Mouse (Mus musculus) B cell, adult 2 months (primary cell): ENCODE results near the gene Lamp5.

ENCODE experiments used
- DNase-seq, 2 experiments: peaks; one replicate each; pipeline ENCODE4 v3.0.0; 2022

Gene Lamp5

DNA sequence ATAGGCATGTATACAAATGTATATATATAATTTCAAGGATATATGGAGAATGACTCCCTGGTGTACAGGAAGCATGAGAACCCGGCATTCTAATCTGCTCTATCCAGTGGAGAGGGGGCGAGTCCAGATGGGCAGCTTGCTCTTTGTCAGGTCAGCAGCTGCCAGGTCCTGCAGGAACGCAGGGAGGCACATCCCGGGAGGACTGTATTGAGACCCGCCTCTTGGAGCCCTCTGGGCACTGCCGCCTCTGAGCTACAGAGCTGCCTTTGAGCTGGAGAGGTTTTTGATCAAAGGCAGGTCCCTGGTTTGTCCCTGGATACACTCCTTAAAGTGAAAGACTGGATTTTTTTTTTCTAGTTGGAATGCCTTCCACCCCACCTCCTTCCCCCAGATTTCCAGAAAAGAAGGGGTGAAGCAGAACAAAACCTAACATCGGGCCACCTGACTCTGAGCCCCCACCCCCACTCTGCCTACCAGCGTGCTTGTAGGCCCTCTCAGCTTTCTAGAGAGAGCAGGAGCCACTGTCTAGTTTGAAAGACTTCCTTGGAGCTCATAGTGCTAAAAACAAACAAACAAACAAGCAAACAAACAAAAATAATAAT, at the start of gene Lamp5:
TSS of gene Lamp5 (plus strand) at position 552 of the 602 bp plus-strand sequence.
- DNase-seq: no peak

DNA sequence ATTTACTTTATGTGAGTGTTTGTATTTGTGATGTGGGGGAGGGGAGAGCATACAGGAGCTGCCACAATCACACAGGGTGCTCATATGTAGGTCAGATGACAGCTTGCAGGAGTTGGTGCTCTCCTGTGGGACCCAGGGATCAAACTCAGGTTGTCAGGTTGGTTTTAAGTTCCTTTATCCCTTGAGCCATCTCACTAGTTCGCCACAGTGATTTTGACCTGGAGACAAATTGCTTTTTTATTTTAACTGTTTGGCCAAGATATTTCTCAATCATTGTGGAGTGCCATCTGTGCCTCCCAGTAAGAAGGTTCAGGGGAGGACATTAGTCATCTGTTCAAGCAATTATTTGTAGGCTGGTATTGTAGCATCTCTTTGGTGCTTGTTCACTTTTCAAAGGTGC, 48.2 kb upstream of the Lamp5 start:
- no peak for DNase-seq

DNA sequence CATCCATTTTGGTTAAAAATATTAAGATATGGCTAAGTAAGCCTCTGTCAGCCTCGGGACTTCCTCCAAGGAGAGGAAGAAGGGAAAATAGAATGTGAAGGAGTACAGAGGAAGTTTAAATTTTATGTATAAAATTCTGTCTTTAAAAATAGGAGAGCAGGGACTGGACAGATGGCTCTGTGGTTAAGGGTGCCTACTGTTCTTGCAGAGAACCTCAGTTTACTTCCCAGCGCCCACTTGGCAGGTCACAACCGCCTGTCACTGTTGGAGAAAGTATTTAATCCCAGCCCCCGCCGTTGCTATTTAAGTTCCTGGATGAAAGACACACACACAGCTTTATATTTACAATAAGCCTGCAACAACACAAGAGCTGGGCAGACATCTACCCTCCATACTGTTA, 45.8 kb upstream of the Lamp5 start:
- no peak for DNase-seq

DNA sequence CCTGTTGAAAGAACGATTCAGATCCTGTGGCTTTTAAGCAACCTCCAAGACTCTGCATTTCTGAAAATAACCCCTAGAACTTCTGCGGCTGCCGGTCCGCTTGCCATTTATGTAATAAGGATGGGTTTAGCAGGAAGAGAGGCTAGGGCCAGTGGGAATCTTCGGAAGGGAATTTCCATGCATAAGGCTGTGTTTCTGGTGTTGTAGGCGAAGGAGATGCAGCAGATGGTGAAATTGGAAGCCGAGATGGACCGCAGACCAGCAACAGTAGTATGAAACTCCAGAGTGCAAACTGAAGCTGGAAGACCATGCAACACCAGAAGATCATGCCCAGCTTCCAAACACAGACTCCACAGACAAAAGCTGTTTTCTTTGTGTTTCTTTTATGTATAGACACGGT, 39.3 kb upstream of the Lamp5 start:
- no peak for DNase-seq

DNA sequence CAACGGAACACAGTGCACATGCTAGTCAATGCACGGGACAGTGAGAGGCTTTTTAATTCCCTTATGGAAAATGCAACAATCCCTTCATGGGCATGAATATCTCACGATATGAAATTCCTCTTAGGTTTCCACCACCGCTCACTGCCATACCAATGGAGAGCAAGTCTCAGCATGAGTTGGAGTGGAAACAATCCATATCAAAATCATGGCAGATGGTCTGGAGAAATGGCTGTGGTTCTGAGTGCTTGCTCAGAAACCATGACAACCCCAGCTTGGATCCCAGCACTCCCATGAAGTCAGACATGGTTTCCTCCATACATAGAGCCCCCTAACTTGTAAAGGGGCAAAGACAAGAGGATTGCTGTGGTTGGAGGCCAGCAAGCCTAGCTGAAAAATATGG, 3.6 kb upstream of the Lamp5 start:
- DNase-seq: no peak

DNA sequence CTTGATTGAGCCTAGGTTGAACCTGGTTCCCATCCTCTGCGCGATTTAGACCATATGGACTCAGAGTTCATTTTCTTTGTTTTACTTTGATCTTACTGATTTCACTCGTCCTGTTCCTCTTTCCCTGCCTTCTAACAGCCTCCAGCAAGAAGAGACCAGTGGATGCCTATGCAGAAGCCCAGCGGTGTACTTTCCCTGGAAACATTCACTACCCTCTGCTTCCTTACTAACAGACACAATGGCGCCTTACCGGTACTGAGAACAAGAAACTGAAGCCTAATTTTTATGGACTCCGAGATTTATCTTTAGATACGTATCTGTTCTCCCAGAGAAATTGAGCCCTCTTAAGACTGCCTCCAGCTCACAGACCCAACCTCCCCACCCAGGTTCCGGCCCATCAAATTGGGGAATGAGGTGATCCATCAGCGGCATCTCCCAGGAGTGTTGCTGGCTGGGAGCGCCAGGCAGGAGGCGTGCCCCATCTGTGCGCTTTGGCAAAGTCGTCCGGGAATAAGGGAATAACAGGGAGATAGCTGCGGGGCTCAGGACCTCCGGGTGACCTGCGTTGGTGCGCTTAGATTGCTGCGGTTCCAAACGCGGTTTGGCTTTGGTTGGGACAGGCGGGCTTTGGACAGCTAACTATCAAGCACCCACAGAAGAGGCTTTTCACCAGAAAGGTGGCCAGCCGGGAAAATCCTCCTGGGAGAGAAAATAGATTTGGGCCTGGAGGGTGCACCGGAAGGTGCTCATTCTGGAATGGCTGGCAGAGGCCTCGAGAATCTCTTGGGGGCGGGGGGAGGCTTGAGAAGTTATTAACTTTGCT, 1.0 kb upstream of the Lamp5 start:
- DNase-seq: no peak

DNA sequence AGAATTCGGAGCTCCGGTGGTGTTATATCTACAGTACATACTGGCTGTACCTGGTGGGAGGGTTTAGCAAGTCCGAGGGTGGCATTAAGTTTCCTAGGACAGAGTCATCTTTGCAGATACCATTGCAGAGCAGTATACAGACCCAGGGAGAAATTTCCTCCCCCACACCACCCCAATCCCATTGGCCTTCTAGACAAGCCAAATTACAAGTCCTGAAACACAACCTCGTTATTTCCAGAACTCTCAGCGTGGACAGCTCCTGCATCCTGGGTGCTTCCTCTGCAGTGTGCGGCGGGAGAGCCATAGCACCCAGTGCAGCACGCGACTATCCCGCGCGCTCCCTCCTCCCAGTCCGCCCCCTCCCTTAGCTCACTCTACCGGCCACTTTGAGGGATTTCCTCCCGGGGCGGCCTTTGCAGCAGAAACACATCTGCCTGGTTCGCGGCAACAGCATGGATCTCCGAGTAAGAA, 5.9 kb downstream of the Lamp5 start:
- no peak for DNase-seq

DNA sequence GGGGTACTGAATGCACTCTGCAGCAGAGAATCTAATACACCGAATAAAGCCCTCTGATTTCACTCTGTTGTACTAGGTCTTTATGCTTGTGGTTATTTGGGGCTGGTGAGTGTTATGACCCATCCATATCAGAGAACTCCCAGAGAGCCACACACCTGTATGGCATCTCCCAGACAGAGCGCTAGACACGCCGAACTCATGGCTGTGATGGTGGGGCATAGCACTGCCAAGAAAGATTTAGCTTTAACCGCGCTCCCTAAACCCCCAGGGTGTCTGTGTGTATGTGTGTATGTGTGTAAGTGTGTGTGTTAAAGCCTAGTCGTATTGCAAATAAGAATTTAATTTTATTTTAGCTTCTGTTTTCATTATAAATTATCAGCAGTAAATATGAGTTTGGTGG, 6.4 kb downstream of the Lamp5 start:
- DNase-seq: no peak

DNA sequence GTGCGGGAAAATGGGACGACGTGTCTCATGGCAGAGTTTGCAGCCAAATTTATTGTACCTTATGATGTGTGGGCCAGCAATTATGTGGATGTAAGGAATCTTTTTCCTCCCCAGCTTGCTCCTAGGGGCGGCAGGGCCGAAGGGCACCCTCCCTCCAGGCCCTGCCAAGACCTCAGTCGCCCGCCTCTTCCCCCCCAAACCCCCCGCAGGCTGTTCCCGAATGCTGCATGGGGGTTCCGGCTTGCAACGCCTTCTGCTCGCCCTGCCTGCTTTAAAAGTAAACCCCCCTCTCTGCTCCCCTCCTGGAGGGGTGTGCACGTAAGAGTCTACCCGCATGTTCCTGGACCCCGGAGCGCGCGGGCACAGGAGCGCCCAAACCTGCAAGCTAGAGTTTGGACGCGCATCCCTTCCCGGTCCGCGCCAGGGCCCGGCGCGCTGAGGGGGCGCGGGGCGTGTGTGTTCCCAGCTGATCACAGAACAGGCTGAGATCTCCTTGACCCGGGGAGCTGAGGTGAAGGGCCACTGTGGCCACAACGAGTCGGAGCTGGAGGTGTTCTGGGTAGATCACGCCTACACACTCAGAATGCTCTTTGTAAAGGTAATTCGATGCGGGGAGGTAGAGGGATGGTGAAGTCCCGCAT, 7.1 kb downstream of the Lamp5 start:
- no peak for DNase-seq

DNA sequence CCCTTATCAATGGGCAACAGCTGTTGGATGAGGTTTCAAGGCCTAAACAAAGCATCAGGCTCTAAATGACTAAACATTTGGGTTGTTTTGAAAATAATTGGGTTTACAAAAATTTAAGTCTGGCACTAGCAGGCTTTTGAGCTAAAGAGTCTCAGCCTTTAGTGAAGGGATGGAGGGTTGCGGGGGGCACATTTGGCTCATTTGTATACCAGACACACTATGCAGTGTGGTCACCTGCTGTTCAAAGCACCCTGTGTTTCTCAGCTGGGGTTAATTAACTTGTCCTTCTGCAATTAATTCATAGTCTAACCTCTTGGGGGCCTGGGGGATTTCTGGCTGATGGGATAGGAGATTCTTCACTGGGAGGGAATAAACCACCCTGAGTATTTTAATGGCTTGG, 12.3 kb downstream of the Lamp5 start:
- no peak for DNase-seq

DNA sequence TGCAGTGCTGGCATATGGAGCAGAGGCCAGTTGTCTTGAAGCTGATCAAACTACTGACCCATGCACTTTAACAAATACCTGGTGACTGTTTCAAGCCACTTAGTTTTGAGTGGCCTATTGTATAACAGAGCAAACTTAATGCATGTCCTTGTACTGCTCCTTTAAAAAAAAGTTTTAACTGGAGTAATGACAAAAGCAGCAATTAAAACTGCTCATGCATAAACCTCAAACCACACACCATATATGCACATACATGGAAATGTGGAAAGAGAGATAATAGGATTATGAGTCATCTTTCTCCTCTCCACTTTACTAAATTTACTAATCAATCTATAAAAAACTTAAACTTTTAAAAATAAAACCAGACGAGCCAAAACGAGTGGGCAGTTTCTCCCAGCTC, 43.9 kb downstream of the Lamp5 start:
- DNase-seq: no peak

DNA sequence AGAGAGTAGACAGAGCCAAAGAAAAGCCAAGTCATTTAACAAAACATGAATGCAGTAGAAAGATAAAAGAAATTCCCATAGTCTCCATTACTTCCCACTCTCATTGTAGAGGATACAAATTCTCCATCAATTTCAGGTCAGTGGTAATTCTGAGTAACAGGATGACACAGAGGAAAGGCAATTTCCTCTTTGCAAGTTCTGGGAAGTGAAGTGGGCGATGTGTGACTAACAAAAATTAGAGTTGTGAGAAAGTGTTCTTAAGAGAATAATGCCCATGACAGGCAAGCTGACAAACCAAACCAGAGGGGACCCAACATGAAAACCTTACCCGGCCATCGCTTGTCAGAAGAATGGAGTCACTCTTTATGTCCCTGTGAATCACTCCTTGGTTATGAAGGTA, 45.1 kb downstream of the Lamp5 start:
- DNase-seq: no peak

DNA sequence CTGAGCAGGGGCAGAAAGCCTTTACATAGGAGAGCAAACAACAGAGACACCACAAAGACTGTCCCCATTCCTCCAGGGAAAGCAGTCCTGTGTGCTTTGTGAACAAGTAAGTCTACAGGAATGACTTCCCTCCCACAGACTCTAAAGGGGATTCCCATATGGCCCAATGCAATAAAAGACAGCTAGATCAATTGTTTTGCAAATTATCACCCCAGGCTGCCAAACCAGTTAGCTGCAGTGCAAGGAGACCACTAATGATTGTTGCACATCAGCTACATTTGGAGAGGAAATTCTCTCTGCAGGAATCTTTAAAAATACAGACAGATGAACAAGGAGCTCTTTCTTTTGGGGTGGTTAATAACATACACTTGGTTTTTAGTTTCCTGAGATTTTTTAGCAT, 55.6 kb downstream of the Lamp5 start:
- DNase-seq: no peak

DNA sequence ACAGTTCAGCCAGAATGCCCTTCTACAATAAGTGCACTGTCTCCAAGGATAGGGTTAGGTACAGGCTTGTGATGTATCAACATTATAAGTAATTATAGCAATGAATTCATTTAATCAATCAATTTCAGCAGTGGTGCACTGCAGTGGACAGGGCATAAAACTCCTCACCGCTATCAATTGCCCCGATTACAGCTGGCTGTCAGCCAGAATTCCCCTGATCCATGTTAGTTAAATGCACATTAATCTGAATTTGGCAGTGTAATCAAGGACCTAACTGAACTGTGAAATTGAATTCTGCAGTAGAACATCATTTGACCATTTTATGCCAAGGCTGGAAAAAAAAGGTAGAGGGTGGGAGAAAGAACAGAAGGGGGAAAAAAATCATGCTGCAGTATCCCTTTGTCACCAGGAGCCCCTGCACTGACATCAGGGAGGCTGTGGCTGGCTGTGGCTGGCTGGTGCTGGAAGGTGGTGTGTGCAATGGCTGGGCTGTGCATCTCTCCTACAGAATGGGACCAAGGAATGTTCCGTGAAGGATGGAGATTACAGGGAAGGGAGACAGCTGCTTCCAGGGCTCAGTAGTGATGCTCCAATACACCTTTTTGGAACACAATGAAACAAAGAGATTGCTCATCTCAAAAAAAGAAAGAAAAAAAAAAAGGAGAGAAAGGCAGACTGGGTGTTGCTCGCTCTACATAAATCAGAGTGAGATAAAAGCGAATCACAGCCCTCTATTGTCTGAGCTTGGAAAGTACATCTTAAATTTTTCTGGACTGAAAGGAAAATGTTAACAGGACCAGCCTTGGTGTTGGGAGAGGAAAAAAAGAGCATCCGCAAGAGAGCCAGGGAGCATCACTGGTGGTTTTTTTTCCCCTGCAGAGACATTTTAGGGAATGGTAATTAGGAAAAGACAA, 56.3 kb downstream of the Lamp5 start:
- no peak for DNase-seq

DNA sequence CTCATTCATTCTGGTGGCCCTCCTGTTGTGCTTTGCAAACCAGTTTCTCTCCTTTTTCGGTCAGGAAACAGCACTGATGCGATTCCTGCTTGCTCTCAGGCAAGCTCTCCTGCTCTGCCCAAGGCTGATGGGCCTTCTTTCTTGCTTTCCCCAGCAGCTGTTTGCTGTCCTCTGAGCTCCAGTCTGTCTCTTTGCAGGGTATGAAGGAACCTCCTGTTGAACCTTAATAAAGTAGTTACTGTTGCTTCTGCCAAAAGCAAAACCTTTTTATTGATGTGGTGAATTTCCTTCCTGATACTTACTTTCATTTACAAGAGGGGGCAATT, 57.0 kb downstream of the Lamp5 start:
- no peak for DNase-seq

DNA sequence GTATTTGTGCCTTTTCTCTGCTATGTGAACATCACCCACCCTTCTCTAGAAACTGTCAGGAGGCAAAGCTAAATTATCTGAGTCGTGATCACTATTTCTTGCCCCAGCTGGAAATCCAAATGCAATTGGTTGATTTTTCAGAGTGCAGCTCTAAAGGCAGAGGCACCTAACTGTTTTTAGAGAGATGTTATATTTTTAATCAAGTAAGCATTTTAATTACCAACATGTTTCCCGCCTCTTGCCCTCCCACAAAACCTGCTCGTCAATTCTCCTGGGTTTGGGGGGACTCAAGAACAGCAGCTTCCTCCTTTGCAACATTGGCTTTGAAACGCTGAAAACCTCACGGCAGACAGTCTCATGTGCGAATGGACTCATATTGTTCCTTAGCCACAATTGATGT, 61.3 kb downstream of the Lamp5 start:
- DNase-seq: no peak

DNA sequence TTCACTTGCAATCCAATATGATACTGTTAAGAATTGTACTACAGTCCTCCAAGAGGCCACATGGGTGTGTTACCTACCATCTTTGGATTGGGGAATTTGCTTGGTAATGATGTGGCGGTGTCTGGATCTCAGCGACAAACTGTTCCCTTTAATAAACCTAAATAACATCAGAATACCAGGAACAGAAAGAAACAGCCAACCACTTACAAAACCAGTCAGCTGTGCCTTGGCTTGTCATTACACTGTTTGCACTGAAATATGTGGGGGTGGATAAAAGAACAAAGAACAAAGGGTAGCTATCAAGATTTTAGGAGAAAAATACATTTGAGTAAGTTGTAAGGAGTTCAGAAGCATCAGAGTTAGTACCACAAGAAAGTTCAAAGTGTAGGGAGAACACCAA, 66.0 kb downstream of the Lamp5 start:
- DNase-seq: no peak
